Mouse (Mus musculus): ENCODE results near the gene Phactr2. TPM values are rescaled to one million over a fixed set of nuclear protein-coding genes. Genes with fewer than 3 reads are reported as not detected.

Phactr2 gene
- total RNA-seq, 2 experiments from 2014 or later: 23.3 to 24.5 TPM

Other genes starting within 250 kb of the Phactr2 start
- 10 to 100 TPM; 41.8 to 45.7 TPM for gene Fuca2, start 25.1 kb upstream of the Phactr2 start, total RNA-seq (2021)
- gene Adat2, start 78.5 kb upstream of the Phactr2 start, total RNA-seq (2021): 10 to 100 TPM in 1 of 2 experiments, 1 to 10 TPM in 1; 8.3 to 11.3 TPM
- gene Pex3, start 78.7 kb upstream of the Phactr2 start, total RNA-seq (2021): 10 to 100 TPM; 23.8 to 26.2 TPM